Mouse (Mus musculus): ENCODE results near the gene Prph2. TPM values are rescaled to one million over a fixed set of nuclear protein-coding genes. Genes with fewer than 3 reads are reported as not detected.
A peak's percentile ranks its signal among the peaks of the same experiment; 100 is the strongest.

The Prph2 gene
- total and polyA plus RNA-seq, 2 experiments, result 0.02 TPM; not detected in 1

- DNase-seq (ENCODE audit: extremely low read depth, low read depth, low spot score), result no peak
- no peaks in the 10 kb centered on the region for H3K36me3 ChIP-seq (ENCODE audit: control insufficient read depth, insufficient read depth, low read length)
- TF ChIP-seq POLR2A (IDR thresholded peaks at IDR 0.05; ENCODE audit: extremely low read depth, insufficient read depth, low read length), result no peak
- no peak for TF ChIP-seq CTCF (IDR thresholded peaks at IDR 0.05; ENCODE audit: low read depth, low read length)
- no peak overlapping the region for H3K9ac ChIP-seq (ENCODE audit: low read depth, low read length)
- H3K27me3 ChIP-seq (ENCODE audit: control insufficient read depth, insufficient read depth, low read length), result no peaks in the 10 kb centered on the region
- no peak overlapping the region for H3K27ac ChIP-seq (replicated peaks; ENCODE audit: insufficient read depth, low read depth, low read length)
- peaks cover 29% of the 10 kb centered on the region for H3K79me2 ChIP-seq (ENCODE audit: control insufficient read depth, insufficient read depth, low read length)
- WGBS, result 88% methylated on average over 6 of the region's 6 CpGs
- H3K4me1 ChIP-seq (ENCODE audit: control insufficient read depth, insufficient read depth, low read length), result peaks cover 5% of the 10 kb centered on the region; the same call in 1 of the 2 replicates
- no peak overlapping the region for H3K4me3 ChIP-seq (ENCODE audit: insufficient read depth, low read depth, low read length)
These were observed 28.5 kb upstream of the Prph2 start for GRCm38 (mm10) chr17:46881728-46882127.

DNA sequence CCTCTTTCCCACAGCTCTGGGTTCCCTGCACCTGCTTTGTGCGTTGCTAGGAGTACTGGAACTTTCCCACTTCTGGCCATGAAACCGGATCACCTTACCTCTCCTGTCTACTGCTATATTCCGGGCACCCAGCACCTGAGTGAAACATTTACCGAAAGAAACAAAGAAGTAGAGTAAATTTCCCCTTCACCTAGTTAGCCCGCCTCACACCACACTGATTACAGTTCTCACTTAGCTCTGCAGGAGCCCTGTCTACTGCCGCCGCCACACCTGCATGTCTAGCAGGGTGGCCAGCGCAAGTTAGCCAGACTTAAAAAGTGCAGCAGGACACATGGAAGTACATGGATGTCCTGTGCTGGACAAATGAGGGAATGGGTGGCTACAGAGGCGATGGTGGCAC lies 27.2 kb upstream of the Prph2 start:
- Histone ChIP-seq H3K4me1 (ENCODE audit: control insufficient read depth, insufficient read depth, low read length) (no peaks in the 10 kb centered on the region), H3K27ac (replicated peaks; ENCODE audit: insufficient read depth, low read depth, low read length) (no peak overlapping the region), H3K27me3 (ENCODE audit: control insufficient read depth, insufficient read depth, low read length) (no peaks in the 10 kb centered on the region), H3K9ac (ENCODE audit: low read depth, low read length) (no peak overlapping the region), H3K36me3 (ENCODE audit: control insufficient read depth, insufficient read depth, low read length) (no peaks in the 10 kb centered on the region), H3K4me3 (ENCODE audit: insufficient read depth, low read depth, low read length) (no peak overlapping the region), H3K79me2 (ENCODE audit: control insufficient read depth, insufficient read depth, low read length) (peaks cover 31% of the 10 kb centered on the region)
- DNase-seq (ENCODE audit: extremely low read depth, low read depth, low spot score), result peak; percentile 23
- WGBS, result 53% methylated on average over 9 of the region's 9 CpGs
- TF ChIP-seq CTCF (IDR thresholded peaks at IDR 0.05; ENCODE audit: low read depth, low read length), result no peak
- no peak for TF ChIP-seq POLR2A (IDR thresholded peaks at IDR 0.05; ENCODE audit: extremely low read depth, insufficient read depth, low read length)

DNA sequence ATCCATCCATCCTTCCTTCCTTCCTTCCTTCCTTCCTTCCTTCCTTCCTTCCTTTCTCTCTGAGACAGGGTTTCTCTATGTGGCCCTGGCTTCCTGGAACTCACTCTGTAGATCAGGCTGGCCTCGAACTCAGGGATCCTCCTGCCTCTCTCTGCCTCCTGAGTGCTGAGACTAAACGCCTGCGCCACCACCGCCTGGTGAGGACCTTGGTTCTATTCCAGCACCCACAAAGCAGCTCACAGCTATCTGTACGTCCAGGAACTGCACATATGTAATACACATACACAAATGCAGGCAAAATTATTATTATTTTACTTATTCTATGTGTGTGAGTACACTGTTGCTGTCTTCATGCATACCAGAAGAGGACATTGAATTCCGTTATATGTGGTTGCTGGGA lies 25.5 kb upstream of the Prph2 start:
- H3K36me3 ChIP-seq (ENCODE audit: control insufficient read depth, insufficient read depth, low read length), result no peaks in the 10 kb centered on the region
- H3K4me1 ChIP-seq (ENCODE audit: control insufficient read depth, insufficient read depth, low read length), result peaks cover 2% of the 10 kb centered on the region; the same call in 1 of the 2 replicates
- DNase-seq (ENCODE audit: extremely low read depth, low read depth, low spot score), result no peak
- H3K27ac ChIP-seq (replicated peaks; ENCODE audit: insufficient read depth, low read depth, low read length), result no peak overlapping the region
- H3K27me3 ChIP-seq (ENCODE audit: control insufficient read depth, insufficient read depth, low read length), result no peaks in the 10 kb centered on the region
- no peak overlapping the region for H3K4me3 ChIP-seq (ENCODE audit: insufficient read depth, low read depth, low read length)
- peaks cover 28% of the 10 kb centered on the region for H3K79me2 ChIP-seq (ENCODE audit: control insufficient read depth, insufficient read depth, low read length)
- TF ChIP-seq POLR2A (IDR thresholded peaks at IDR 0.05; ENCODE audit: extremely low read depth, insufficient read depth, low read length) (no peak), CTCF (IDR thresholded peaks at IDR 0.05; ENCODE audit: low read depth, low read length) (no peak)
- no peak overlapping the region for H3K9ac ChIP-seq (ENCODE audit: low read depth, low read length)
- 94% methylated on average over 6 of the region's 6 CpGs for WGBS

GRCm38 (mm10) chr17:46885218-46885909 lies 24.9 kb upstream of the Prph2 start:
- H3K27ac ChIP-seq (replicated peaks; ENCODE audit: insufficient read depth, low read depth, low read length), result no peak overlapping the region
- 79% methylated on average over 11 of the region's 11 CpGs for WGBS
- H3K4me3 ChIP-seq (ENCODE audit: insufficient read depth, low read depth, low read length), result no peak overlapping the region

DNA sequence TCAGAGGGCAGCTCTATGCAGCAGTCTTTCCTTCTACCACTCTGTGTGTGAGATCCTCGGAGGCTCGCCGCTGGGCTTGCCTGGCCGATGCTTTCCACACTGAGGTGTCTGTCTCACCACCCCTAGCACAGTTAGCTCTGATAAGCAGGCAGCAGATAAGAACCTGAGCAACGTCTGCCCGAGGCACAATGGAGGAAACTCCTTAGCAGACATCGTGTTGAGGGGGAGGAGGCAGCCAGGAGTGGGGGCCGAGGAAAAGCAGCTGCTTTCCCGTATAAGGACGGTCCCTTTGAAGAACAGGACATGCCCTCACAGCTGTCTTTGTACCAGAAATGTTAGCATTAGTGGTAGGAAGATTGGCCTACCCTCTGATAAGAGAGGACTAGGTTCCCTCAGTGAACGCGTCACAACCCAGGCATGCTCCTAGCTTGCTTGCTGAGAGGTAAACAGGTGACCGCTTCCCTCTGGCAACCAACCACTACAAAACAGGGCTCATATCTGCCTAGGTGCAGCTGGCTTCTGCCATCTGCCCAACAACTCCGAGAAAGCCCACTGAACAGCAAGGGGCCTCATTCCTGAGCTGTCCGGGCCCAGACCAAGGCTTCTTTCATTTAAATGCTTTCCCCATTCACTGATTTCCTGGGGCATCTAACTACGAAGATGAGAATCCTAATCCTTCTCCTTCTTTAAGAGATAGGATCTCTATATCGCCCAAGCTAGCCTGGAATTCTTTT lies 24.2 kb upstream of the Prph2 start:
- 75% methylated on average over 17 of the region's 17 CpGs for WGBS
- Histone ChIP-seq H3K36me3 (ENCODE audit: control insufficient read depth, insufficient read depth, low read length) (no peaks in the 10 kb centered on the region), H3K4me1 (ENCODE audit: control insufficient read depth, insufficient read depth, low read length) (peaks cover 2% of the 10 kb centered on the region; the same call in 1 of the 2 replicates), H3K27me3 (ENCODE audit: control insufficient read depth, insufficient read depth, low read length) (no peaks in the 10 kb centered on the region), H3K79me2 (ENCODE audit: control insufficient read depth, insufficient read depth, low read length) (peaks cover 34% of the 10 kb centered on the region), H3K27ac (replicated peaks; ENCODE audit: insufficient read depth, low read depth, low read length) (no peak overlapping the region), H3K9ac (ENCODE audit: low read depth, low read length) (no peak overlapping the region), H3K4me3 (ENCODE audit: insufficient read depth, low read depth, low read length) (no peak overlapping the region)
- TF ChIP-seq CTCF (IDR thresholded peaks at IDR 0.05; ENCODE audit: low read depth, low read length) (no peak), POLR2A (IDR thresholded peaks at IDR 0.05; ENCODE audit: extremely low read depth, insufficient read depth, low read length) (no peak)
- DNase-seq (ENCODE audit: extremely low read depth, low read depth, low spot score), result no peak

More at GRCm38 (mm10) chr17:46885218-46885909, 24.9 kb upstream of the Prph2 start:
- Histone ChIP-seq H3K4me1 (ENCODE audit: control insufficient read depth, insufficient read depth, low read length) (peaks cover 2% of the 10 kb centered on the region; the same call in 1 of the 2 replicates), H3K79me2 (ENCODE audit: control insufficient read depth, insufficient read depth, low read length) (peaks cover 28% of the 10 kb centered on the region), H3K27me3 (ENCODE audit: control insufficient read depth, insufficient read depth, low read length) (no peaks in the 10 kb centered on the region), H3K9ac (ENCODE audit: low read depth, low read length) (no peak overlapping the region), H3K36me3 (ENCODE audit: control insufficient read depth, insufficient read depth, low read length) (no peaks in the 10 kb centered on the region)
- no peak for TF ChIP-seq CTCF (IDR thresholded peaks at IDR 0.05; ENCODE audit: low read depth, low read length)
- no peak for TF ChIP-seq POLR2A (IDR thresholded peaks at IDR 0.05; ENCODE audit: extremely low read depth, insufficient read depth, low read length)
- peak; percentile 24 for DNase-seq (ENCODE audit: extremely low read depth, low read depth, low spot score)
